Mouse (Mus musculus): Measurements from ENCODE around the gene Depdc1b.

Depdc1b gene

DNA sequence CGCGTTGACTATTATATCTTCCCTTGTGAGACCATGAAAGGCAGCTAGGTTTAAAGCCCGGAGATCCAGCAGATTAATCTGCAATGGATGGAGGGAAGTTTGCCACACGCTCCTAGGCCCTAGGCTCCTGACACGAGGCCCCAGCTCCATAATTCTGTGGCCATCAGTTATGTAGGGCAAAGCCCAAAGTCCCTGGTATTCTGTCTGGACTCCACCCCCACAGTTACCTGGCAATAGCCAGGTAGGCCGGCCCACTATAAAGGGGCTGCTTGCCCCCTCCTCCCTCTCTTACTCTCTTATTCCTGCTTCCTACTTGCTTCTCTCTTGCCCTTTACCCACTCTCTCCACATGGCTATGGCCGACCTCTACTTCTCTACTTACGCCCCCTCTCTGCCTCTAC, 2.9 kb downstream of the Depdc1b start:
- DNase-seq: no peak

GRCm38 (mm10) chr13:108320216-108320615, 4.1 kb downstream of the Depdc1b start:
- no peak for DNase-seq

DNA sequence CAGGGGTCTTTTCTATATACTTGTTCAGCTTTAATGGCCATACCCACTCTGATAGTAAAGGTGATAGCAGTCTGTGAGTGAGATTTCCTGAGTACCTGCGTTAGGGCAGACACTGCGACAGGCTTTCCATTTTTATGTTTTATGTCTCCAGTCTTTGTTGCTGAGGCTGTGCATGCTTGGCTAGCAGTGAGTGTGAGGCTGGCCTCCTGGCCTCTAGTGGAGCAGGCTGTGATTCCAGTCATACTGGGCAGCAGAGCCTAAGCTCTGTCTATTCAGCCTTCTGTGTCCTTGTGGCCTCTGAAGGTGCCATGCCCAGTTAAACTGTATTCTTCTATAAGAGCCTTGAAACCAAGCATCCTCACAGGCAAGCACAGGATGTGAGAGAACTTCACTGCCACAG, 6.3 kb downstream of the Depdc1b start:
- DNase-seq: no peak

- DNase-seq: no peak
These were observed 7.2 kb downstream of the Depdc1b start for GRCm38 (mm10) chr13:108323317-108323716.

- peak; percentile 44 for DNase-seq
These were observed 8.0 kb downstream of the Depdc1b start for GRCm38 (mm10) chr13:108323866-108324829.

DNA sequence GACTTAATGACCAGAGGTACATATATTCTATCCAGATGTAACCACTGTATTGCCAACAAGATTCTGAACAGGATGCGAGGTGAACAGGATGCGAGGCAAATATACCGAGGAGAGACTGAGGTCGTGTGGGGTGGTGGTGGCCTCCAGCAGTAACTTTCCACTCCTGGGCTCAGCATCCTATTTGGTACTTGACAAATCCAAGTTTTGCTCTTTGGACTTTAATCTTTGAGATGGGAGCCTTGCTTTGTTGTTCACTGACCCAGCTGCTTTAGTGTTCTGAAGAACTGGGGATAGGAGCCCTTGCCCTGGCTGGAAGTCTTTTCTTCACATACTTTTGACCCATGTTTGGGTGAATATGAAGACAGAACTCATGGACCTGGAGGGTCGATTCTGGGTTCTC, 9.7 kb downstream of the Depdc1b start:
- DNase-seq: no peak

- peak; percentile 86 for DNase-seq
These were observed 10.2 kb downstream of the Depdc1b start for GRCm38 (mm10) chr13:108326351-108326750.

GRCm38 (mm10) chr13:108327047-108327446, 10.9 kb downstream of the Depdc1b start:
- no peak for DNase-seq

DNA sequence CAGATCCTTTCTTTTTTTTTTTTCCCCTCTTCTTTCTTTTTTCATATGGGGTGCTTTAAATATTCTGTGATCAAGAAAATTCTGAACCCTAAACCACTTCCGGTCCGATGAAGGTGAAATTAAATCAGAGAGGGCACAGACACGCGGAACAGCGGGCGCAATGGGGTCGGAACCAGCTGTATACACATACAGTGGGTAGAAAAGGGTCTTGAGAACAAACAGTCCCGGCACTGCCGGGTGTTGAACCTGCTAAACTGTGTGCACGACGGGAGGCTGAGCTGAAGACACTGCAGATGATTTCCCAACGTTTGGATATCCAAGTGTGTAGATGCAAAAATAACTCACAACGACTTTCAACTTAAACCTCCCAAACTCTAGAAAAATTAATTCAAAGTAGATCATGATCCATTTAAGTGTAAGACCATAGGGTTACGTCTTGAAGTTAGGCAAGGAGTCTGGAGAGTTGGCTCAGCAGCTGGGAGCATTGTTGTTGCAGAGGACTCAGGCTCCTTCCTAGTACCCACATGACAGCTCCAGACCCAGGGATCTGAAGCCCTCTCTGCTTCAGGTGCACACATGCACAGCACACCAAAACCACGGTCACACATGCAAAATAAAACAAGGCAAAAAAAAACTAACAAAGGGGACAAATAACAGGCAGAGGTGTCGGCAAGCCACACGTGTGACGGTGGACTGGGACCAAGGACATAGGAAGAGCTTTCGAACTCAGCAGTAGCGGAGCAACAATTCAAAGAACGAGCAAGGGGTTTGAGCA, 12.5 kb downstream of the Depdc1b start:
- no peak for DNase-seq

- no peak for DNase-seq
These were observed 13.6 kb downstream of the Depdc1b start for GRCm38 (mm10) chr13:108329693-108330092.

GRCm38 (mm10) chr13:108335257-108336003, 19.3 kb downstream of the Depdc1b start:
- no peak for DNase-seq

- DNase-seq: no peak
These were observed 20.1 kb downstream of the Depdc1b start for GRCm38 (mm10) chr13:108336192-108336591.

DNA sequence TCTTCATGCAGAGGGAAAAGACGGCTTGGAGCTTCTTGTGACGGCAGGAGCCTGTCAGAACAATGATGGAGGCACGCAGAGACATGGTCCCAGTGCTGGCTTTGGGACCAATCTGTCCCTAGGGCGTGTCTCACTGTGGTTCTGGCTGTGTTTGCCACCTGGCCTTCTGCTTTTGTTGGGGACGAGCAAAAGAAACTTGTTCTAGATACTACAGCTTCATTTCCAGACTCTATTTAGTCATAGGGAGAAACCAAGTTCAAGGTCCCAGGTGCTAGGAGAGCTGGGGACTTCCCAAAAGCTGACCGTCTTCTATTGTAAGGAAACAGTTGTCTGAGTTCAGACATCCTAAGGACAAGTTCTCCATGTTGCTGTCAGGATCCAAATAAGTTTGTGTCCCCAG, 21.2 kb downstream of the Depdc1b start:
- DNase-seq: no peak

DNA sequence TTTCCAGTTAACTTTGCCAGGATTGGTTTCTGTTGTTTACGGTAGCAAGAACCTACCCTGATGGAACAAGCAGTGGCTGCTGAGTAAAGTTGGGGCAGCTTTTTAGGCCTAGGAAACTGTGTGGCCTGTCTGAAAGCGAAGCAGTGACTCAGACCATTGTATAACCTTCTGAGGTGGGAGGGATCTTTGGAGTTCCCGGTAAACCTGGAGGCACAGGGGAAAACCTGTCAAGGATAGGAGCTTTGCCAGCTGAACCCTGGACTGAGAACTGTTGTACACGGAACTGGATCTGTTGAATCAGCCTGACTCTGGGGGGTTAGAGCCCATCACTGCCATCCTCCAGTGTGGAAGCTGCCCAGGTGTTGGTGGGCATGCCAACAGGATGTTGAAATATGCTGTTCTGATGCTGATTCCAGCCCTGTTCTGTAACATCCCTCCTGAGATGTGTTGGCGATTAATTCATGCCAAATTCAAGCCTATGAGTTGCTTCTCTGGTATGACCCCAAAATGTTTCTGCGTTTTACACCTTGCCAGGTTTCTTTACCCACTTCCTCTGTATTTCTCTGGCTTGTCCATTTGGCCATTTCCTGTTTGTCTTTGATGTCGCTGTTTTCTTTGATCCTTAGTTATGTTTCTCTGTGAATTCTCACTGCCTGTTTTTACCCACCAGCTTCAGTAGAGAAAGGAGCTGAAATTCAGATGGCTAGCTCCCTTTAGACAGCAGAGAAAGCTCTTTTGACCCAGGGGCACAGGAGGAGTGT, 22.1 kb downstream of the Depdc1b start:
- peak; percentile 50 for DNase-seq

GRCm38 (mm10) chr13:108339907-108340596, 23.9 kb downstream of the Depdc1b start:
- no peak for DNase-seq

DNA sequence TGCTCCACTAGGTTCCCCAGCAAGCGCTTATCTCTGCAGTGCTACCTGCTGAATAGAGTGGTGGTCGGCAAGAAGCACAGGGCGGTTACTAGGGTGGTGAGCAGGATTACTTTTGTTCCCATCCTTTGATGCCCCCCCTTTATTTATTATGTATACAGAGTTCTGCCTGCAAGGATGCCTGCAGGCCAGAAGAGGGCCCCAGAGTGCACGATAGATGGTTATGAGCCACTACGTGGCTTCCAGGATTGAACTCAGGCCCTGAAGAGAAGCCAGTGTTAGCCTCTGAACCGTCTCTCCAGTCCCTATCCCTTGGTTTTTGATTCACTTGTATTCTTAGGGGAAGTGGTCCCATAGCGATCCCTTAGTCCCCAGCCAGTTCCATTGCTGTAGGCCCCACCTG, 25.5 kb downstream of the Depdc1b start:
- no peak for DNase-seq

DNA sequence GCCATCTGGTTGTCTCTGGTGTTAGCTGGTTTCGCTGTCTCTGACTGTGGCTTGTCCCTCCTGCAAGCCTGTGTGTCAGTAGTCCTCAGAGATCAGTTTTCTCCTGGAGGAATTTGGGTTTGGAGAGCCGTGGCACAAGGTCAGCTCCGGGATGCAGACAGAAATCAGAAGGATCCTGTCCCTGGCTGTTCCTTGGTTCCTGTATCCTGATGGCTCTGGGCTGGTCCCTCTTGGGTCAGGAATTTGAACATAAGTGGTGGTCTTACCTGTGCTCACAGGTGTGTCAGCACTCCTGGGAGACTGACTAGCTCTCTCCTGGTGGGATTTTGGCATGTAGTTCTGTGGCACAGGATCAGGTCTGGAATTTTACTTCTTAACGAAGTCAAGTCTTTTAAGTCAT, 29.6 kb downstream of the Depdc1b start:
- no peak for DNase-seq

DNA sequence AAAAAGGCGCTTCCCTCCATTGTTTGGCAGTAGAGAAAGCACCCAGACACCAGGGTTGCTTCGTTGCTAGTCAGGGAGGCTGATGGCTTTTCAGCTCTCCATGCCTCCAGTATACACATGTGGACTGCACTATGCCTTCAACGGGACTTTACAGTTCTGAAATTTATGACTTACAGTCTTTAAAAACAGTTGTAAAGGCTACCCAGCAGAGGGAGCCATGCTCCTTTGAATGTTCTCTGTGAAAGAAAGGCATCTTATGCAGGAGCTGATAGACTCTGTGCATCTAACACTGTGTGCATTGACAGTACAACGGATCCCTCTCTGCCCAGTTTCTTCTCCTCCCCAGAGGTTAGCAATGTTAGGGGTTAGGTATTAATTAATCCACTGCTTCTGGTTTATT, 30.9 kb downstream of the Depdc1b start:
- peak; percentile 62 for DNase-seq

GRCm38 (mm10) chr13:108349624-108350023, 33.5 kb downstream of the Depdc1b start:
- no peak for DNase-seq

GRCm38 (mm10) chr13:108353781-108354180, 37.6 kb downstream of the Depdc1b start:
- DNase-seq: no peak

GRCm38 (mm10) chr13:108354804-108355552, 38.8 kb downstream of the Depdc1b start:
- DNase-seq: no peak

Measured in kidney, postnatal 10 days (tissue).